ENCODE assay signal across 8 mouse cellular contexts in the genomic region with DNA sequence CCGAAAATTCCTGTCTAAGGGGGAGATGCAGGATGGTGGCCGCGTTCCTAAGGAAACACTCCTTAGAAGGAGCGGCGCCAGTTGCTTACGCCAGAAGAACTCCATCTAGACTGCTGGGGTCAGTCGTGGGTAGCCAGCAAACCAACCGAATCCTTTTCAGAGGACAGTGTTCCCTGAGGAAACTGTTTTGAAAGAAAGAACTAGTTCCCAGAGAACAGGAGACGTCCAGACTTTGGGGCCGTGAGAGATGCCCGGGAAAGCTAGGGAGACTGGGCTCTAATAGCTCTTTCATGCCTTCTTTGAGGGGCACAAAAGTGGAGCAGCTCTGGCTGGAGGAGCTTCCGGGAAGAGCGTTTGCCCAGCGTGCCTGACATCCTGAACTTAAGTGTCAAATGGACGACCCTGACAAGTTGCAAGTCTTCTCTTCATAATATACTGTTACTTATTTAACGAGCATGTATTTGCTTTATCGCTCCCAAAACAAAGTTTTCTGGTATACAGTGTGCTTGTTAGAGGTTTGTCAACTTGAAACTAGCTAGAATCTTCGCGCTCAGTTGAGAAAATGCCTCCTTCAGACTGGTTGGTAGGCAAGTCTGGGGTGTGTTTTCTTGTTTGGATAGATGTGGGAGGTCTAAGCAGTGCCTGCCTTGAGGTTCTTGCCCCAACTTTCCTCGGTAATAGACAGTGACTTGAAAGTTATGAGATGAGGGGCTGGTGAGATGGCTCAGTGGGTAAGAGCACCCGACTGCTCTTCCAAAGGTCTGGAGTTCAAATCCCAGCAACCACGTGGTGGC. TPM values are rescaled to one million over a fixed set of nuclear protein-coding genes. Genes with fewer than 3 reads are reported as not detected.
A peak's percentile ranks its signal among the peaks of the same experiment; 100 is the strongest.
DNase-seq lines count a peak whose midpoint lies in the region; ATAC-seq and TF ChIP-seq lines count a peak whose summit lies in the region.

No protein-coding gene starts in this region.

- H3K27ac ChIP-seq in kidney, embryonic 14.5 days (ENCODE audit: low read depth, low read length), result peak overlapping the region; percentile 98
- H3K27ac ChIP-seq in ES-Bruce4 (ENCODE audit: insufficient read depth, low read length), result peak overlapping the region; percentile 96
- H3K27ac ChIP-seq in embryonic facial prominence, embryonic 10.5 days (replicated peaks), result peak overlapping the region; percentile 96

- H3K36me3 ChIP-seq in kidney, embryonic 14.5 days (ENCODE audit: control insufficient read depth, insufficient read depth, low read length), result peaks cover 13% of the 10 kb centered on the region; the same call in 1 of the 2 replicates
- peaks cover 8% of the 10 kb centered on the region for H3K36me3 ChIP-seq in ES-Bruce4 (ENCODE audit: control insufficient read depth, insufficient read depth, low read length, poor library complexity, severe bottlenecking)
- H3K36me3 ChIP-seq in embryonic facial prominence, embryonic 10.5 days (replicated peaks), result peaks cover 27% of the 10 kb centered on the region

- DNase-seq in kidney, adult 11 months, result no peak
- DNase-seq in embryonic facial prominence, embryonic 10.5 days (ENCODE audit: low spot score), result no peak
- DNase-seq in induced T-regulatory cell, adult 2 months (ENCODE audit: low read depth), result peak; percentile 58
- peak; percentile 19 for DNase-seq in mesoderm, embryonic 11.5 days (ENCODE audit: low read depth, low spot score)
- no peak for DNase-seq in ovary, adult 18-20 months (ENCODE audit: low spot score)
- DNase-seq in cerebellum, adult 9-10 months, result no peak

- TF ChIP-seq EP300 in ES-Bruce4 (IDR thresholded peaks at IDR 0.05; ENCODE audit: insufficient read depth, low read depth, low read length), result no peak

- WGBS in kidney, embryonic 14.5 days, result 2% methylated on average over 22 of the region's 22 CpGs
- 6% methylated on average over 22 of the region's 22 CpGs for WGBS in embryonic facial prominence, embryonic 10.5 days

- H3K9ac ChIP-seq in kidney, embryonic 14.5 days (ENCODE audit: low read depth, low read length), result peak overlapping the region; percentile 74
- peak overlapping the region; percentile 68 for H3K9ac ChIP-seq in ES-Bruce4 (ENCODE audit: low read depth, poor library complexity, severe bottlenecking)

- TF ChIP-seq CTCF in ES-Bruce4 (IDR thresholded peaks at IDR 0.05; ENCODE audit: low read depth, low read length), result no peak

- H3K4me3 ChIP-seq in kidney, embryonic 14.5 days (ENCODE audit: low read length), result peak overlapping the region; percentile 69
- H3K4me3 ChIP-seq in ES-Bruce4 (ENCODE audit: low read depth, low read length), result peak overlapping the region; percentile 87
- H3K4me3 ChIP-seq in embryonic facial prominence, embryonic 10.5 days, result peak overlapping the region; percentile 69

- peak overlapping the region; percentile 60 for H3K4me2 ChIP-seq in kidney, embryonic 14.5 days (replicated peaks; ENCODE audit: low read depth, low read length)

- TF ChIP-seq POLR2A in ES-Bruce4 (IDR thresholded peaks at IDR 0.05; ENCODE audit: insufficient read depth, low read length), result no peak

- no peaks in the 10 kb centered on the region for H3K27me3 ChIP-seq in kidney, embryonic 14.5 days (ENCODE audit: control insufficient read depth, insufficient read depth, low read length)
- H3K27me3 ChIP-seq in ES-Bruce4 (ENCODE audit: control insufficient read depth, insufficient read depth, low read length, poor library complexity, severe bottlenecking), result no peaks in the 10 kb centered on the region
- H3K27me3 ChIP-seq in embryonic facial prominence, embryonic 10.5 days (replicated peaks; ENCODE audit: low read depth, poor library complexity, severe bottlenecking), result no peaks in the 10 kb centered on the region

- peaks cover 29% of the 10 kb centered on the region for H3K4me1 ChIP-seq in kidney, embryonic 14.5 days (ENCODE audit: control insufficient read depth, insufficient read depth, low read length)
- H3K4me1 ChIP-seq in ES-Bruce4 (ENCODE audit: control insufficient read depth, insufficient read depth, low read length), result peaks cover 4% of the 10 kb centered on the region
- H3K4me1 ChIP-seq in embryonic facial prominence, embryonic 10.5 days, result peaks cover 27% of the 10 kb centered on the region

- peak; percentile 42 for ATAC-seq in kidney, embryonic 14.5 days (ENCODE audit: low FRiP score, low TSS enrichment)

- no peaks in the 10 kb centered on the region for H3K9me3 ChIP-seq in kidney, embryonic 14.5 days (ENCODE audit: control insufficient read depth, low read length)
- H3K9me3 ChIP-seq in ES-Bruce4 (replicated peaks; ENCODE audit: control insufficient read depth, insufficient read depth, low read length, poor library complexity, severe bottlenecking), result no peaks in the 10 kb centered on the region
- H3K9me3 ChIP-seq in embryonic facial prominence, embryonic 10.5 days, result no peaks in the 10 kb centered on the region

RNA-seq across cellular contexts. Expression of a gene that starts 0.8 kb away (rescaled TPM):
- polyA plus RNA-seq in kidney, embryonic 14.5 days (2014; fragmentation: Nextera tagmentation; extraction: Ambion mirVana), result 180 and 182 TPM in 2 replicates
- polyA plus RNA-seq in ES-Bruce4 (2011; ENCODE audit: insufficient read depth, insufficient read length, low read depth, missing spikeins), result 76.2 and 84.9 TPM in 2 replicates
- 185 and 189 TPM in 2 replicates for polyA plus RNA-seq in embryonic facial prominence, embryonic 10.5 days (2016; fragmentation: Nextera tagmentation; extraction: Ambion mirVana)

RNA-seq across cellular contexts. Expression of a gene that starts 27.9 kb away (rescaled TPM):
- polyA plus RNA-seq in kidney, embryonic 14.5 days (2014; fragmentation: Nextera tagmentation; extraction: Ambion mirVana), result 0.46 and 1.4 TPM in 2 replicates
- 0.99 and 1.3 TPM in 2 replicates for polyA plus RNA-seq in ES-Bruce4 (2011; ENCODE audit: insufficient read depth, insufficient read length, low read depth, missing spikeins)
- 0.25 TPM in 2 replicates for polyA plus RNA-seq in embryonic facial prominence, embryonic 10.5 days (2016; fragmentation: Nextera tagmentation; extraction: Ambion mirVana)

RNA-seq across cellular contexts. Expression of a gene that starts 42.3 kb away (rescaled TPM):
- 39.5 and 63.9 TPM in 2 replicates for polyA plus RNA-seq in kidney, embryonic 14.5 days (2014; fragmentation: Nextera tagmentation; extraction: Ambion mirVana)
- 42.8 and 51.2 TPM in 2 replicates for polyA plus RNA-seq in ES-Bruce4 (2011; ENCODE audit: insufficient read depth, insufficient read length, low read depth, missing spikeins)
- polyA plus RNA-seq in embryonic facial prominence, embryonic 10.5 days (2016; fragmentation: Nextera tagmentation; extraction: Ambion mirVana), result 72.3 and 76.1 TPM in 2 replicates

RNA-seq across cellular contexts. Expression of a gene that starts 43.1 kb away (rescaled TPM):
- 0.07 and 0.22 TPM in 2 replicates for polyA plus RNA-seq in kidney, embryonic 14.5 days (2014; fragmentation: Nextera tagmentation; extraction: Ambion mirVana)
- not detected in 2 replicates for polyA plus RNA-seq in ES-Bruce4 (2011; ENCODE audit: insufficient read depth, insufficient read length, low read depth, missing spikeins)
- polyA plus RNA-seq in embryonic facial prominence, embryonic 10.5 days (2016; fragmentation: Nextera tagmentation; extraction: Ambion mirVana), result 0.30 TPM in 1 of 2 replicates, not detected in the other

Comparison
In these comparisons a context has a peak if more than half of its experiments do, and no peak if none do; other contexts are left out.
1. DNase-seq: peak in induced T-regulatory cell, adult 2 months (single experiment) and mesoderm, embryonic 11.5 days (single experiment); none in kidney, adult 11 months (single experiment), embryonic facial prominence, embryonic 10.5 days (single experiment), ovary, adult 18-20 months (single experiment) and cerebellum, adult 9-10 months (single experiment).
2. Peak in every context shown above with its lines, with median percentiles within 50 percentile points of each other: H3K27ac ChIP-seq and H3K4me3 ChIP-seq.